Mouse (Mus musculus): Measurements from ENCODE around the gene Nol3. TPM values are rescaled to one million over a fixed set of nuclear protein-coding genes. Genes with fewer than 3 reads are reported as not detected.

Nol3 gene
- total RNA-seq, 2 experiments from 2014 or later, result 10.4 to 10.9 TPM

DNA sequence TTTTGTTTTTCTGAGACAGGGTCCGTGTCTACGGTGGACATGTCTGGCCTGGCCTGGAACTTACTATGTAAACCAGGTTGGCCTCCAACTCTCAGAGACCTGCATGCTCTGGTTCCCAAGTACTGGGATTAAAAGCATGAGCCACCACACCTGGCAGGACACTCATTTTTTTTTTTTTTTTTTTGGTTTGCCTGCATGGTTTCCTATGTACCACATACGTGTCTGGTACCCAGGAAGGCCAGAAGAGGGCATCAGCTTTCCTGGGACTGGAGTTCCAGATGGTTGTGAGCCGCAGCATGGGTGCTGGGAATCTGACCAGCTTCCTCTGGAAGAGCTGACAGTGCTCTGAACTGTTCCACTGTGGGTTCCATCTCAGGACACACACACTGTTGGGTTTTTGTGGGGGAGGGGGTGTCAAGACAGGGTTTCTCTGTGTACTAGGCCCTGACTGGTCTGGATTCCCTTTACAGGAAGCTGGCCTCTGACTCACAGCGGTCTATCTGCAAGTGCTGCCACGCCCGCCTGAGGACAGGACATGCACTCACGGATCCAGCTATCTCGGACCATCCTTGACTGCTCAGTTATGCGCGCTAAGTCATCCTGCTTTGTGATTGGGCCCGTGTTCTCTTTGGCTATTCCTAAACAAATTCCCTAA, 14.5 kb upstream of the Nol3 start:
- DNase-seq (ENCODE audit: low spot score in 2 of 2), result no peak

DNA sequence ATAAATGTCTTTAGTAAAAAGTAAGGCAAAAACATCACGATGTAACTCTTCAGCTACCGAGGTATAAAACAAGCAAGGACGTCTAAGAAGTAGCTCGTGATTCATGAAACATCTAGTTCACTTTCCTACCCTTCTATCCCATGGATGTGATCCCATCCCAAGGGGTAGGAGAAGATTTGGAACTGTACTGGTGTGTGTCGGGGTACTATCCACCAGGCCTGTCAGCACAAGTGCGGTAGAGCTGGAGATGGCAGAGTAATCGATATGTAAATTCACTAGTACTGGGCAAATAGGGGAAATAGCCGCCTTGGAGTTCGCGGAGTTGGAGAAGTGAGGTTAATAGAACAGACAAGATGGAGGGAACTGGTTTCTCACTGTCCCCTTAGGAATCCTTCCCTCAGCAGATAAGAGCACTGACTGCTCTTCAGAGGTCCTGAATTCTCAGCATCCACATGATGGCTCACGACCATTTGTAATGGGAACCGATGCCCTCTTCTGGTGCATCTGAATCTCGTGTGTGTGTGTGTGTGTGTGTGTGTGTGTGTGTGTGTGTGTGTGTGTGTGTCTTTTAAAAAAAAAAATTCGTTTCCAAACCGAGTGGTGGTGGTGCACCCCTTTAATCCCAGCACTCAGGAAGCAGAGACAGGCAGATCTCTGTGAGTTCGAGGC, 12.6 kb upstream of the Nol3 start:
- no peak for DNase-seq (ENCODE audit: low spot score in 2 of 2)

DNA sequence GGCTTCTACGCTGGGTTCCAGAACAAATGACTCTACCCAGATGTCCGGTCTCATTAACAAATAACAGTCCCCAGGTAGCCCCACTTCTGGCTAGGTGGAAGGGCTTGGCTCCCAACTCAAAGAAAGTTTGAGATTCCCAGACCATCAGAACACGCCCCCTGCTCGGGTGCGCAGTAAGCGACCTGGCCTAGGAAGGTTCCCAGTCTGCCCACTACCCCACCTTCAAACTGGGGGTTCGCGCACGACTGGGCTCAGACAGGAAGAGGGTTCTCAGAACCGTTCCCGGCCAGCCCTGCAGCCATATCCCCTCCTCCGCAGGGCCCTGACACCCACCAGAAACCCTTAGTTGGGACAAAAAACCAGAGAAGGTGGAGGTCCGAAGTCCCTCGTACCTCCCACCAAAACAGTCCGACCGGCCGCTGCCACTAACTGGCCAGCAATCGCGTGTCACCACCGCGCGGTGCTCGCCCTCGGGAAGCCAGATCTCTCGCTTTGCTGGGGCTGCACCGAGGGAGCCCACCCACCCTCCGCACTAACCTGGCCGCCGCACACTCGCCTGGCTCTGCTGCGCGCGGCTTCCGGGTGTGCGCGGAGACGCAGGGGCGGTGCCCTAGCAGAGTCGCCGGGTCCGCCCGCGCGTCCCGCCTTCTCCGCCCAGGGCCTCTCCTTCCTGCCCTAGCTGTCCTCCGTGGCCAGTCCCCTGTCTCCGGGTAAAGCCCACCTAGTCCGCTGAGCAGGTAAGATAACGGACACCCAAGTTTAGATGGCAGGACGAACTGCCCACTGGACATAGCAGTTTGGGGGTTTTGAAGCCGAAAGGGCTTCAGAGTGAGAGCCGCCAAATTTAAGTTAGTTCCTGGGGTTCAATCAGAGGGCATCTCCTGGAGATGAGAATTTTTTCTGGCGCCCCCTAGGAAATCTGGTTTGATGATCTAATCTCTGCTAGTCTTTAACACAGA, 11.6 kb upstream of the Nol3 start, which contains the start of the genes Tradd and Fbxl8:
TSS of gene Tradd (minus strand) at position 586 of the 959 bp plus-strand sequence.
TSS of gene Fbxl8 (plus strand) at position 625 of the 959 bp plus-strand sequence.
- no peak for DNase-seq (ENCODE audit: low spot score in 2 of 2)

DNA sequence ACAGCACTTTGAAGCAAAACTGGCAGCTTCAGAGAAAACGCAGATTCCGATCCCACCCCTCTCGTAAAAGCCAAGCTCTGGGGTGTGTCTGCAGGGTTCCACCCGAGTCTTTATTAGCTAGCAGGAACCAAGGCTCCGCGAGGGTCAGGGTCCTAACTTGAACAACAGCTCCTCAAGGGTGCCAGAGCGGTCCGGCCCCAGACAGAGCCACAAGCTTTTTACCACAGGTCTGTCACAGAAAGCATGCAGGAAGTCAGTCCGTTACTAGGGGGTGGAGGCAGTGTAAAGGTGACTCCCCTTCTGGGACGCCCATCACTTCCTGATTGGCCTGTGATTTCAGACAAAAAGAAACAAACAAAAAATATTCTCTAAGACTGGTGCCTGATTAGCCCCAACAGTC, 10.8 kb upstream of the Nol3 start:
- DNase-seq (ENCODE audit: low spot score in 2 of 2), result no peak

DNA sequence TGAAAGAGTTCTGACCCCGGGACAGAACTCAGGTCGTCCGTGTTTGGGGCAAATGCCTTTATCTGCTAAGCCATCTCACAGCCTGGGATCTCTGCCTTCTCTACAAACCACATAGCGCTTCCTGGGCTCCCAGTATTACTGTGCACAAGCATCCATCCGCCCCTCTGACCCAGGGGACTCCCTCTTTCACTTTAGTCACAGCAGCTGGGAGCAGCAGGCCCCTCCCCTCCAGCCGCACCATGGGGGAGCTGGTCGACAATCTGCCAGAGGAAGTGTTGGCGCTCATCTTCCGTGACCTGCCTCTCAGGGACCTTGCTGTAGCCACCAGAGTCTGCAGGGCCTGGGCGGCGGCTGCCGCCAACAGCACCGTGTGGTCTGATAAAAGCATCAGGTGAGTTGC, 9.2 kb upstream of the Nol3 start:
- no peak for DNase-seq (ENCODE audit: low spot score in 2 of 2)

DNA sequence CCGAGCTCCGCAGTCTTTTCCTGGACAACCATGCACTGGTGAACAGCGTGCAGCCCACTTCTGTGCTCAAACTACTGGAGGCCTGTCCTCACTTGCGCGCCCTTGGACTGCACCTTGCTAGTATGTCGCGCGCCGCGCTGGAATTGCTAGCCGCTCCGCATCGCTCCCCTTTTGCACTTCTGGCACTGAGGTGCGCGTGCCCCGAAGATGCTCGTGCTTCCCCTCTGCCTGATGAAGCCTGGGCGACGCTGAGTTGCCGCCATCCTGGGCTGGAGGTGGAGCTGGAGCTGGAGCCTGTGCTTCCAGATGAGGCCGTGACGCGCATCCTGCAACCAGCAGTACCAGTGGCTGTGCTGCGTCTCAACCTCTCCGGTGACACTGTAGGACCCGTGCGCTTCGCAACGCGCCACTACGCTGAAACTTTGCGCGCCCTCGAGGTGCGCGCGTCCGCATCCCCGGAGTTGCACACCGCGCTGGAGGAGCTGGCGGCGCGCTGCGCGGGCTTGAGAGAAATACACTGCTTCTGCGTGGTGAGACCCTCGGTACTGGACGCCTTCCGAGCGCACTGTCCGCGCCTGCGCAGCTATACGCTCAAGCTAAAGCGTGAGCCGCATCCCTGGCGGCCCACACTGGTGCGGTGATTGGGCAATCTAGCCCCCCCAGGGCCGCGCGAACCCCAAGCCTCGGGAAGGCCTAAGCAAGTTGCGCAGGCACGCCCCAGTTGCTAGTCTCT, 7.4 kb upstream of the Nol3 start:
- peak; percentile 81 to 87 for DNase-seq (ENCODE audit: low spot score in 2 of 2)

DNA sequence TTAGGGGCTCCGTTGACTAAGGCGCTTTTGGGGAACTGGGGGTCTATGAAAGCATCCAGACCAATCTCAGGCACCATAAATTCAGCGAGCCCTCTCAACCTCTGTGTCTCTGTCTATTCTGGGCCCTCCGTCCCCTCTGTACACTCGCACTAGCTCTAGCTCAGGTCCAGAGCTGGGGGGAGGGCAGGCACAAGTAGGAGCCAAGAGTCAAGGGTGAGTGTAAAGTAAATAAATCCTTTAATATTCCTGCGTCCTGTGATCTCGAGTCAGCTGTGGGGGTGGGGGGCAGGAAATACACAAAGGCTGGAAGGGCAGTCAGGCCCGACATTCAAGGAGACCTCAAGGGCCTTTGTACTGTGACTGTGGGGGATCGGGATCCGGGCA, 6.9 kb upstream of the Nol3 start:
- DNase-seq (ENCODE audit: low spot score in 2 of 2), result no peak

DNA sequence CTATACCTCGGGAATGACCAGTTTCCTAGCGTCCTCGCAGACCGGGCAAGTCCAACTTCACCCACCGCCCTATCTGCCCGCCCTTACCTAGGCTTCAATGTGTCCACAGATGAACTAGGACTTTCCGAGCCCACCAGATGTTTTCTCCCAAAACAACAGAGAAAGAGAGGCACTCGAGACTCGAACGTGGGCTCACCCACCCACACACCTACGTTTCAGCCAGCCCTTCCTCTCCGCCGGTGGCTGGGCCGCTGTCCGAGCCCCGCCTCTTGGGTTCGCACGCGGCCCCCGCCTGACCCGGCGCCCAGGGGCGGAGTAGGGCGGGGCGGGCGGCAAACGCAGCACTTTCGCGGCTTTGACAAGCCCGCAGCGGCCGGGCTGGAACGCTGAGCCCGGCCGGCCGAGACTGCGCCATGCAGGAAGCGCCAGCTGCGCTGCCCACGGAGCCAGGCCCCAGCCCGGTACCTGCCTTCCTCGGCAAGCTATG, 6.4 kb upstream of the Nol3 start, which contains the start of gene Hsf4:
TSS of gene Hsf4 (plus strand) at position 341 of the 487 bp plus-strand sequence.
- DNase-seq (ENCODE audit: low spot score in 2 of 2), result peak in 1 of 2 experiments; percentile 50

DNA sequence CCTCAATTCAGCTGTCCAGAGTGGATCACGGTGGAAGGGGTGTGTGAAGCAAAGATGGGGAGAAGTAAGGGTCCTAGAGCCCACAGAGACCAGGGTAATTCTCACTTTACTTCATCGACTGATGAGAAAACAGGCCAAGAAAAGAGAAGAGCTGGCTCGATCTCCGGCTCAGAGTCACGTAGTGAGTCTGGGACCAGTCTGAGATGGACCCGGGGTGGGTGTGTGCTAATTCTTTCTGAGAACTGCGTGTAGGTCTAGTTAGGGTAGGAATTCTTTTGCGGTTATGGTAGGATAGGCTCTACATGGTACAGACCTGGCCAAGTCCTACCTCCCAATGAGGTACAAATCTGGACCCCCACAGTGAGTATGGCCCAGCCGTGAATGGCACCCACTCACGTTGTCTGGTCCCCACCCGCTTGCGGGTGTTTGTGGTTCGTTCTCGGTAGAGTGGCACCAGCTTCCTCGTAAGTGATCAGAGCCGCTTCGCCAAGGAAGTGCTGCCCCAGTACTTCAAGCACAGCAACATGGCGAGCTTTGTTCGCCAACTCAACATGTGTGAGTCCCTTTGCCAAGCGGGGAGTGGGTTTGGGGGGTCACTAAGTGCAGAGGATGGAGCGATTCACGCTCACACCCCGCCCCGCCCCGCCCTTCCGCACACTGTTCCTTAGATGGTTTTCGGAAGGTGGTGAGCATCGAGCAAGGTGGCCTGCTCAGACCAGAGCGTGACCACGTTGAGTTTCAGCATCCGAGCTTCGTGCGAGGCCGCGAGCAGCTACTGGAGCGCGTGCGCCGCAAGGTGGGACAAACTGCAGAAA, 5.6 kb upstream of the Nol3 start:
- DNase-seq (ENCODE audit: low spot score in 2 of 2), result no peak

DNA sequence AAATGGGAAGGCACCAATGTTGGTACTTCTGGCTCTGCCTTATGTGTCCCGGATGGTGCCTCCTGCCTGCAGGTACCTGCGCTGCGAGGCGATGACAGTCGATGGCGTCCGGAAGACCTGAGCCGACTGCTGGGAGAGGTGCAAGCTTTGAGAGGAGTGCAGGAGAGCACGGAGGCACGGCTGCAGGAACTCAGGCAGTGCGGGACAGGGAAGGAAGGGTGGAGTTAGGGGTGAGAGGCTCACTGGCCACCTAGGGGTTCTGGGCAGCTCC, 5.1 kb upstream of the Nol3 start:
- no peak for DNase-seq (ENCODE audit: low spot score in 2 of 2)

DNA sequence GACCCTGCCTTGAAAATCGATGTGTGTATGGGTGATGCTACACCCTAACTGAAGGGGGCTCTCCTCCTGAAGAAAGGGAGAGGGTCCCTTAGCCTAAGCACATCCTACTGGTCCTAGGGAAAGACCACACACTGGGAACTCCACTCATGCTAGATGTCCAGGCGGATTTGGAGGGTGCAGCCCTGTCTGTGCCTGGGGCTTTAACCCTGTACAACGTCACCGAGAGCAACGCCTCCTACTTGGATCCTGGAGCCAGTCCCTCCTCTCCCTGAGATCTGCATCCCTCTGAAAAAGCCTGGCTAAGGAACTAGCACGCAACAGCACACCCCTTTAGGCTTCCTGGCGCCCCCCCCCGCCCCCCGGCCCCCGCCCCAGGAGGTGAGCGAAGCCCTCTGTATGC, 553 bp upstream of the Nol3 start:
- DNase-seq (ENCODE audit: low spot score in 2 of 2), result no peak

DNA sequence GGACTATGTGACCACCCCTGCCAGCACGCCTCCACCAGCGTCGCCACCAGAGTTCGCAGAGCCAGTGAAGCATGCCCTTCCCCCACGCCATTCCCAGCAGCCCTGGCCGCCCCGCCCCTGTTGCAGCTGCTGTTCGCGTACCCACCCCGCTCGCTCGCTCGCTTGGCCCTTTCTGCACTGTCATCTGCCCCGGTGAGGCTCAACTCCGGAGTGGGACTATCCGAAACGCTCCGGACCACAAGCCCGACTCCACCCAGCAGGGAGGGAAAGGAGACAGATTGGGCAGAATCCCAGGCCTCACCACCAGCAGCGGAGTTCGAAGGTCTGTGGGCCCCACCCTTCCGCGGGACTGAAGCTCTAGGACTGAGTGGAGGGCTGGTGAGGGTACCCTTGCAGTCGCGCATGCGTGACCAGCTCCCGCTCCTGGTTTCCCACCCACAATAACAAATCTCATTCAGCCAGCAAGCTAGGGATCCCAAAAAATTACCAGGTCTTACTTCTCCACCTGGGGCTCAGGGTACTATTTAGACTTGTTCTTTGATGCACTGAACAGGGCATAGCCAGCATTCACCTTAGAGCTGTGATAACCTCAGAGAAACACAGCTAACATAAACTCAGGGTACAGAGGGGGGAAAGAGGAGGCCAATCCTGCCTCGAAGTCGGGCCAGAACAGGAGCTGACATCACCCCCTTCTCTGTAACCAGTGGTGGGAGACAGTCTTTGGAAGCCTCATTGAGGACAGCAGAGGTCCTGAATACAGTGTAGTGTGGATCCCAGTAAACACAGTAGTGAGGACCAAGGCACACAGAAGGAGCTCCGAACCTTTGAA, 566 bp downstream of the Nol3 start:
- DNase-seq (ENCODE audit: low spot score in 2 of 2), result peak in 1 of 2 experiments; percentile 55

DNA sequence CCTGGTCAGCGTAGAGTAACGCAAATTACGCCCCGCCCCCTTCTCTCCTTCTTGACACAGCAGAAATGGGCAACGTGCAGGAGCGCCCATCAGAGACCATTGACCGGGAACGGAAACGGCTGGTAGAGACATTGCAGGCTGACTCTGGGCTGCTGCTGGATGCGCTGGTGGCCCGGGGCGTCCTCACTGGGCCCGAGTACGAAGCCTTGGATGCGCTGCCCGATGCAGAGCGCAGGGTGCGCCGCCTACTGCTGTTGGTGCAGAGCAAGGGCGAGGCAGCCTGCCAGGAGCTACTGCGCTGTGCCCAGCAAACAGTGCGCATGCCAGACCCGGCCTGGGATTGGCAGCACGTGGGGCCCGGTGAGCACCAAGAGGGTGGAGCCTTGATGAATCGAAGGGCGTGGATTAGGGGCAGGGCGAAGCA, 3.0 kb downstream of the Nol3 start:
- peak; percentile 89 to 94 for DNase-seq (ENCODE audit: low spot score in 2 of 2)

DNA sequence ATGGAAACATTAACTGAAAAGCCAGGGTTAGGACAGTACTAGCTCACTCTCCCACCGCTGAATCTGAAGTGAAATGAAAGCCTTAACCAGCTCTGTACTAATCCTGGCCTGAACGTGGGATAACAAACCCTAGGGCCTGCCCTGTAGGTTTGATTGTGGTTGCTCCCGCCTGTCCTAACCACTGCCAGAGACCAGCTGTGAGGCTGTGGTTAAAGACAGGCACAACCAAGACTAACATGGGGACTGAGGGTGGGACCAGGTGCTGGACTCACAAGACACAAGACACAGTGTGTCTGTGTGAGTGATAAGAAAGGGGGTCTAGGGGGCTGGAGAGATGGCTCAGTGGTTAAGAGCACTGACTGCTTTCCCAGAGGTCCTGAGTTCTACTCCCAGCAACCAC, 4.6 kb downstream of the Nol3 start:
- DNase-seq (ENCODE audit: low spot score in 2 of 2), result no peak

DNA sequence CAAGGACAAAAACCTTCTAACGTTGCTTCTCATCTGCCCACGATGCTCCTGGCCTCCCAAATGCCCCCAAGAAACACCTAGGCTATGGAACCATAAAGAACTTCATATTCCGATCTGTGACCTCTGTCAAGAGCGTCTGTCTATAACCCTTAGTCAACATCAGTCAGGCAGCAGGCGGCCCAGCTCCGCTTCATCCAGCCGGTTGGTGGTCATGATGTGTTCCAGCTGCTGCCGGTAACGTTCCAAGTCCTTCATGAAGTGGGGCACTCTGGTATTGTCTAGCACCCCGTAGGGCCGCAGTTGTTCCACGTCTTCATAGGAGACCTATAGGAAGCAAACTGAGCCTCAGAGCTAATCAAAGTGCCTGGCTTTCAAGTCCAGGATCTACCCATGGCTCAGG, 5.9 kb downstream of the Nol3 start:
- no peak for DNase-seq (ENCODE audit: low spot score in 2 of 2)

DNA sequence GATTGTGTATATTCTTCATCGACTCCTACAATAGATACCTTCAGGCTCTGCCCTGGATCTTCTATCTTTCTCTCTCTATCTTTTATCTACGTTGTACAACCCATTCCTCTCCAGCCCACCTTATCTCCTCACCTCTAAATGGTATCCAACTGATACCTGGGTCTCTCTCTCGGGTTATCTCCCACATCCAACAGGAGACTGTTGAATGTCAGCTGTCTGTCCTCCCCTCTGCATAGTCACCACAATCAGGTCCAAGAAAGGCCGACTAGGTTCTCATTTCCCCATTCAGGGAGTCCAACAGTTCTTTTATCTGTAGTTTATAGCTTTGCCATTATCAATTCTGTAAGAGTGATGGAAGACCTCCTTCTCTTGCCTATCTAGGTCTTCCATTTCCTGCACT, 6.3 kb downstream of the Nol3 start:
- no peak for DNase-seq (ENCODE audit: low spot score in 2 of 2)

DNA sequence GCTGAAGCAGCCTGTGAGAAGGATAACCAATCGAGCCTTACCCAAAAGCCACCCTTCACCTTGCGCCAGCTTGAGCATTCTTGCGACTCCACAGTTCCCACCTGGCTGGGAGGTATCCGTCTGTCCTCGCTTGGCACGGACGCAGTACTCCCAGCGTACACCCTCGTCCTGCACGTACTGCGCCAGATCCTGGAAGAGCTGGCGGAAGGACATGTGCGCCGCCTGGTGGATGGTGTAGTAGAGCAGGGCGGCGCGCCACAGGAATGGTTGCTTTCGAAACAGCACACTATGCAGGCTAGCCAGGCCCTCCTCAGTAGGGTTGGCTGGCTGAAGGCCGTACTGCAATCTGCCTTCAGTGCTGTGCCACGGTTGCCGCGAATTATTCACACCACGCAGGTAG, 7.1 kb downstream of the Nol3 start:
- DNase-seq (ENCODE audit: low spot score in 2 of 2), result peak in 1 of 2 experiments; percentile 51

DNA sequence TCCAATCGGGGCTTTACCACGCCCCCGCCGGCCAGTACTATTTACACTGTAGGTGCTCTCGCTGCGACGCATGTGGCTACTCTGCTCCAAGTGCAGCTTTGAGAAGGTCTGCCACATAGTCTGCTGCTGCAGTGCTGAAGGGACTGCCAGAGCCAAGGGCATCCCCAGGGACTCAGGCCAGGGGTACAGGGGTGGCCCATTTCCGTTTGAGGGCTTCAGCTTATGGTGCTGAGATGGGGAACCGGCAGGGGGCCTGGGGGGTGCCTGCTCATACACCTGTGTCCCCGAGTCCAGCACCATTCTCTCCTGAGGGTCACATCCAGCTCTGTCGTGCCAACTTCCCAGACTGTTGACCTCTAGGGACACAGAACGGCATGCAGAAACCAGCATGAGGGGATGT, 9.6 kb downstream of the Nol3 start:
- no peak for DNase-seq (ENCODE audit: low spot score in 2 of 2)

DNA sequence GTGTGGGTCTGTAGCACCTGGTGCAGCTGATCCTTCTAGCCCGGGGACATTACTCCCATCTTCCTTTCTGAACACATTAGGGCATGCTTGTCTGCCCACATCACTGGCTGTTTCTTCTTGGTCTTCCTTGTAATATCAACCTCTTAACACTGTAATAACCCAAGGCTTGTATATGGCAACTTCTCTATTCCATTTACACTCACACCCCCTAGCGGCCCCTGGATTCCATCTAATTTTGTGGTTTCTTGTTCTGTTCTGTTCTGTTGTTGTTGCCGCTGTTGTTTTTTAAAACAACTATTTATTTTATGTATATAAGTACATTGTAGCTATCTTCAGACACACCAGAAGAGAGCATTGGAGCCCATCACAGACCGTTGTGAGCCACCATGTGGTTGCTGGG, 11.0 kb downstream of the Nol3 start:
- no peak for DNase-seq (ENCODE audit: low spot score in 2 of 2)

Measured in layer of hippocampus, adult 18-20 months (tissue).